Mouse (Mus musculus) embryonic facial prominence, embryonic 14.5 days (tissue): Measurements from ENCODE around the gene Nutm1. TPM values are rescaled to one million over a fixed set of nuclear protein-coding genes. Genes with fewer than 3 reads are reported as not detected.

ENCODE experiments used
- ATAC-seq: fragments of 200-750 bp; cut with Nextera tagmentation; 2 replicates; pipeline ENCODE4 v1.8.0; 2017; ENCODE audit warnings: low read depth, moderate number of reproducible peaks, moderate TSS enrichment
- DNase-seq: peaks from one replicate; pipeline ENCODE4 v3.0.0-alpha.2; 2015; ENCODE audit warnings: low spot score
- H3K27ac ChIP-seq: fragments of 300-500 bp; sonication (generic); replicated peaks from 2 replicates; pipeline ENCODE4 v1.5.1; 2014; ENCODE audit warnings: low read depth, mild to moderate bottlenecking, low read length, moderate library complexity
- H3K27me3 ChIP-seq: fragments of 300-500 bp; sonication (generic); replicated peaks from 2 replicates; pipeline ENCODE4 v1.6.1; 2014; ENCODE audit warnings: low read length; ENCODE audit not compliant: control insufficient read depth, insufficient read depth
- H3K36me3 ChIP-seq: fragments of 300-500 bp; sonication (generic); 2 replicates; pipeline ENCODE4 v1.6.1; 2014; ENCODE audit warnings: low read length, mixed read lengths; ENCODE audit not compliant: control insufficient read depth, insufficient read depth
- H3K4me1 ChIP-seq: fragments of 300-500 bp; sonication (generic); 2 replicates; pipeline ENCODE4 v1.6.1; 2014; ENCODE audit warnings: antibody characterized with exemption, low read length; ENCODE audit not compliant: control insufficient read depth, insufficient read depth
- H3K4me2 ChIP-seq: fragments of 300-500 bp; sonication (generic); 2 replicates; pipeline ENCODE4 v1.6.1; 2014; ENCODE audit warnings: low read depth, mild to moderate bottlenecking, low read length, moderate library complexity, mixed read lengths
- H3K4me3 ChIP-seq: fragments of 300-500 bp; sonication (generic); 2 replicates; pipeline ENCODE4 v1.5.1; 2014; ENCODE audit warnings: low read depth, mild to moderate bottlenecking, low read length
- H3K9ac ChIP-seq: fragments of 300-500 bp; sonication (generic); 2 replicates; pipeline ENCODE4 v1.6.1; 2014; ENCODE audit warnings: low read depth, mild to moderate bottlenecking, low read length, moderate library complexity, mixed read lengths
- H3K9me3 ChIP-seq: fragments of 300-500 bp; sonication (generic); 2 replicates; pipeline ENCODE4 v1.6.1; 2016; ENCODE audit warnings: low read length; ENCODE audit not compliant: control insufficient read depth
- WGBS: fragments of 180-500 bp; shearing (Covaris S2); extraction: QIAGEN DNeasy Blood & Tissue Kit; methylation state at CpG from one replicate; pipeline ENCODE4 v1.1.7; 2014; 5-methylcytosine and 5-hydroxymethylcytosine counted together
- polyA plus RNA-seq: library from polyadenylated mRNA; unstranded; fragments of >200 nt; fragmentation: Nextera tagmentation; extraction: Ambion mirVana; gene quantifications from 2 replicates; pipeline ENCODE4 v1.2.1, GENCODE M21; 2014

Nutm1 gene
- polyA plus RNA-seq, 1 experiment from 2014 or later, result not detected

- DNase-seq, result peak; percentile 61
- Histone ChIP-seq H3K27me3 (no peaks in the 10 kb centered on the region), H3K36me3 (0 out of 2 replicates have a peak, but pooled peaks cover 3% of the 10 kb centered on the region), H3K9me3 (no peaks in the 10 kb centered on the region), H3K27ac (peak within 1 kb of the TSS; percentile 85), H3K4me3 (peak within 1 kb of the TSS; percentile 81), H3K4me1 (peaks cover 18% of the 10 kb centered on the region), H3K9ac (peak within 1 kb of the TSS; percentile 84), H3K4me2 (peak within 1 kb of the TSS; percentile 65)
- under 1% methylated on average over 11 of the region's 11 CpGs for whole genome bisulfite sequencing
- peak; percentile 51 for ATAC-seq
Measured at GRCm38 (mm10) chr2:112266242-112266592, 7.1 kb upstream of the Nutm1 start, which contains the start of gene Gm21985. Gm21985 (plus strand) TSS chr2:112266314.

- H3K27me3 ChIP-seq, result no peaks in the 10 kb centered on the region
- 0 out of 2 replicates have a peak, but pooled peaks cover 3% of the 10 kb centered on the region for H3K36me3 ChIP-seq
- H3K4me1 ChIP-seq, result peaks cover 18% of the 10 kb centered on the region
- peak within 1 kb of the TSS; percentile 65 for H3K4me2 ChIP-seq
- peak within 1 kb of the TSS; percentile 81 for H3K4me3 ChIP-seq
- peak; percentile 95 for DNase-seq
- under 1% methylated on average over 44 of the region's 85 CpGs for WGBS
- ATAC-seq, result peak; percentile 97
- peak within 1 kb of the TSS; percentile 85 for H3K27ac ChIP-seq
- peak within 1 kb of the TSS; percentile 84 for H3K9ac ChIP-seq
- H3K9me3 ChIP-seq, result no peaks in the 10 kb centered on the region
Measured at GRCm38 (mm10) chr2:112265448-112266241, 6.6 kb upstream of the Nutm1 start, which contains the start of gene Slc12a6. Slc12a6 (plus strand) TSS chr2:112265825.

GRCm38 (mm10) chr2:112264364-112264763, 5.3 kb upstream of the Nutm1 start:
- no peak for ATAC-seq
- 77% methylated on average over 4 of the region's 4 CpGs for WGBS
- Histone ChIP-seq H3K4me1 (peaks cover 18% of the 10 kb centered on the region), H3K27me3 (no peaks in the 10 kb centered on the region), H3K36me3 (0 out of 2 replicates have a peak, but pooled peaks cover 3% of the 10 kb centered on the region), H3K4me3 (no peak overlapping the region), H3K9ac (no peak overlapping the region), H3K4me2 (no peak overlapping the region), H3K9me3 (no peaks in the 10 kb centered on the region), H3K27ac (no peak overlapping the region)
- no peak for DNase-seq

- peak overlapping the region; percentile 73 for H3K9ac ChIP-seq
- 0 out of 2 replicates have a peak, but pooled peaks cover 3% of the 10 kb centered on the region for H3K36me3 ChIP-seq
- H3K27me3 ChIP-seq, result no peaks in the 10 kb centered on the region
- H3K4me1 ChIP-seq, result peaks cover 16% of the 10 kb centered on the region
- WGBS, result 30% methylated on average over 4 of the region's 4 CpGs
- H3K4me2 ChIP-seq, result peak overlapping the region; percentile 68
- H3K27ac ChIP-seq, result no peak overlapping the region
- no peak for ATAC-seq
- H3K9me3 ChIP-seq, result no peaks in the 10 kb centered on the region
- no peak for DNase-seq
- peak overlapping the region; percentile 75 for H3K4me3 ChIP-seq
Measured at GRCm38 (mm10) chr2:112262779-112263295, 3.7 kb upstream of the Nutm1 start.

GRCm38 (mm10) chr2:112261748-112262653, 2.9 kb upstream of the Nutm1 start, which contains the start of gene Nop10:
Nop10 (plus strand) TSS chr2:112261926.
- peak; percentile 45 for ATAC-seq
- Histone ChIP-seq H3K9me3 (no peaks in the 10 kb centered on the region), H3K4me3 (peak within 1 kb of the TSS; percentile 75), H3K27ac (peak within 1 kb of the TSS; percentile 67), H3K27me3 (no peaks in the 10 kb centered on the region), H3K4me2 (peak within 1 kb of the TSS; percentile 68), H3K36me3 (0 out of 2 replicates have a peak, but pooled peaks cover 3% of the 10 kb centered on the region), H3K4me1 (peaks cover 13% of the 10 kb centered on the region), H3K9ac (peak within 1 kb of the TSS; percentile 73)
- WGBS, result under 1% methylated on average over 36 of the region's 36 CpGs
- DNase-seq, result peak; percentile 95

GRCm38 (mm10) chr2:112254675-112255515, 4.2 kb downstream of the Nutm1 start:
- Histone ChIP-seq H3K9ac (no peak overlapping the region), H3K9me3 (no peaks in the 10 kb centered on the region), H3K4me2 (no peak overlapping the region), H3K4me1 (no peaks in the 10 kb centered on the region), H3K27ac (no peak overlapping the region), H3K4me3 (no peak overlapping the region), H3K27me3 (no peaks in the 10 kb centered on the region), H3K36me3 (no peaks in the 10 kb centered on the region)
- 68% methylated on average over 7 of the region's 7 CpGs for WGBS
- ATAC-seq (no peak), DNase-seq (no peak)

GRCm38 (mm10) chr2:112249780-112250453, 9.2 kb downstream of the Nutm1 start:
- WGBS, result 89% methylated on average over 10 of the region's 10 CpGs
- H3K4me3 ChIP-seq, result no peak overlapping the region
- H3K9me3 ChIP-seq, result no peaks in the 10 kb centered on the region
- no peaks in the 10 kb centered on the region for H3K27me3 ChIP-seq
- no peak overlapping the region for H3K9ac ChIP-seq
- DNase-seq, result no peak
- H3K36me3 ChIP-seq, result 0 out of 2 replicates have a peak, but pooled peaks cover 8% of the 10 kb centered on the region
- H3K27ac ChIP-seq, result no peak overlapping the region
- no peaks in the 10 kb centered on the region for H3K4me1 ChIP-seq
- ATAC-seq, result no peak
- no peak overlapping the region for H3K4me2 ChIP-seq
